Mouse (Mus musculus) inflammation-experienced regulatory T-cells (primary cell): ENCODE measurements around the gene Gm42957. TPM values are rescaled to one million over a fixed set of nuclear protein-coding genes. Genes with fewer than 3 reads are reported as not detected.

Source experiments
- polyA plus RNA-seq, 2 experiments: library from polyadenylated mRNA; unstranded; fragments of 100-300 nt; shearing (Covaris generic); gene quantifications; one replicate each; pipeline ENCODE4 v1.2.1; 2017

Gene Gm42957
- polyA plus RNA-seq, result under 1 TPM; 0.06 to 0.69 TPM

GRCm38 (mm10) chr3:96634928-96635879 lies at the start of gene Gm42957, which contains the start of gene Pex11b:
Gene Gm42957, plus strand, starts transcription at chr3:96635474.
Gene Pex11b, plus strand, starts transcription at chr3:96635376.

GRCm38 (mm10) chr3:96593790-96594560 lies 41.3 kb upstream of the Gm42957 start, which contains the start of gene Polr3gl:
Gene Polr3gl, minus strand, starts transcription at chr3:96594181.

GRCm38 (mm10) chr3:96596228-96596707 lies 39.0 kb upstream of the Gm42957 start, which contains the start of gene Ankrd34a:
Gene Ankrd34a, plus strand, starts transcription at chr3:96596636.

GRCm38 (mm10) chr3:96600639-96601250 lies 34.5 kb upstream of the Gm42957 start, which contains the start of gene Lix1l:
Gene Lix1l, plus strand, starts transcription at chr3:96601149.

GRCm38 (mm10) chr3:96629729-96630600 lies 5.3 kb upstream of the Gm42957 start, which contains the start of gene Rbm8a:
Gene Rbm8a, plus strand, starts transcription at chr3:96629933.

GRCm38 (mm10) chr3:96645018-96645649 lies 9.9 kb downstream of the Gm42957 start, which contains the start of gene Itga10:
Gene Itga10, plus strand, starts transcription at chr3:96645584.

GRCm38 (mm10) chr3:96669727-96670468 lies 34.6 kb downstream of the Gm42957 start, which contains the start of gene Ankrd35:
Gene Ankrd35, plus strand, starts transcription at chr3:96670131.

GRCm38 (mm10) chr3:96696198-96696765 lies 61.0 kb downstream of the Gm42957 start, which contains the start of gene Pias3:
Gene Pias3, plus strand, starts transcription at chr3:96696384.

Other genes with a start within 250 kb of the Gm42957 start
- 1 to 10 TPM in 1 of 2 experiments, not detected in 1; 1.5 TPM for gene BC107364, start 183.2 kb upstream of the Gm42957 start, polyA plus RNA-seq
- under 1 TPM; 0.30 to 0.73 TPM for gene Hfe2, start 110.3 kb upstream of the Gm42957 start, polyA plus RNA-seq
- 100 to 1,000 TPM; 658 to 845 TPM for gene Txnip, start 77.5 kb upstream of the Gm42957 start, polyA plus RNA-seq
- under 1 TPM in 1 of 2 experiments, not detected in 1; 0.82 TPM for gene Gm16253, start 58.5 kb upstream of the Gm42957 start, polyA plus RNA-seq
- gene Polr3gl, start 41.3 kb upstream of the Gm42957 start, polyA plus RNA-seq, result 10 to 100 TPM; 15.7 to 29.1 TPM
- gene Ankrd34a, start 38.8 kb upstream of the Gm42957 start, polyA plus RNA-seq, result under 1 TPM in 1 of 2 experiments, not detected in 1; 0.16 TPM
- under 1 TPM; 0.24 to 0.44 TPM for gene Lix1l, start 34.3 kb upstream of the Gm42957 start, polyA plus RNA-seq
- gene Rbm8a, start 5.5 kb upstream of the Gm42957 start, polyA plus RNA-seq, result 100 to 1,000 TPM; 131 to 148 TPM
- 10 to 100 TPM; 47.2 to 47.4 TPM for gene Pex11b, start 98 bp upstream of the Gm42957 start, polyA plus RNA-seq
- gene Itga10, start 10.1 kb downstream of the Gm42957 start, polyA plus RNA-seq, result under 1 TPM; 0.20 to 0.42 TPM
- gene Ankrd35, start 34.7 kb downstream of the Gm42957 start, polyA plus RNA-seq, result 1 to 10 TPM in 1 of 2 experiments, under 1 TPM in 1; 0.06 to 1.1 TPM
- 10 to 100 TPM; 20.4 to 28.3 TPM for gene Pias3, start 60.9 kb downstream of the Gm42957 start, polyA plus RNA-seq
- gene Nudt17, start 73.1 kb downstream of the Gm42957 start, polyA plus RNA-seq, result under 1 TPM; 0.75 to 0.86 TPM
- 10 to 100 TPM; 66.7 to 79.7 TPM for gene Polr3c, start 92.2 kb downstream of the Gm42957 start, polyA plus RNA-seq
- gene Rnf115, start 92.2 kb downstream of the Gm42957 start, polyA plus RNA-seq, result 100 to 1,000 TPM; 112 to 130 TPM
- under 1 TPM; 0.24 to 0.43 TPM for gene Pdzk1, start 193.8 kb downstream of the Gm42957 start, polyA plus RNA-seq
- 10 to 100 TPM; 15.8 to 21.4 TPM for gene Cd160, start 193.9 kb downstream of the Gm42957 start, polyA plus RNA-seq